20 mouse cellular contexts compared by ENCODE assay signal in genomic region chr17:31861661-31862060, GRCm38 (mm10). TPM values are rescaled to one million over a fixed set of nuclear protein-coding genes. Genes with fewer than 3 reads are reported as not detected.
DNase-seq lines count a peak whose midpoint lies in the region; TF ChIP-seq lines count a peak whose summit lies in the region.
"Had no signal": no experiment of that assay in that cellular context is flagged by ENCODE, and none has a peak within 500 bp of the region (broad histone marks: within the 10 kb centered on the region; RNA-seq: fewer than 3 reads in every experiment).

No protein-coding gene starts in this region.

- intact Hi-C loops in gastrocnemius, adult 2 months (cut with DNase I), result no loop called here

- peak; percentile 13 for DNase-seq in gastrocnemius, adult 2 months
- no peak for DNase-seq in gastrocnemius, adult 18-20 months (ENCODE audit: low spot score)
- DNase-seq in kidney, postnatal 10 days, result peak; percentile 6
- DNase-seq in kidney, adult 8-10 months, result no peak
- peak; percentile 32 for DNase-seq in testis, postnatal 10 days (ENCODE audit: low spot score)
- no peak for DNase-seq in testis, postnatal 14 days (ENCODE audit: low spot score)
- DNase-seq: cerebellum, adult 18-20 months; left cerebral cortex, postnatal 4 days; right cerebral cortex, adult 18-20 months had no signal

- H3K4me3 ChIP-seq in gastrocnemius, adult 2 months, result no peak overlapping the region
- H3K4me3 ChIP-seq: embryonic facial prominence, embryonic 13.5 days; forebrain, embryonic 10.5 days; forebrain, embryonic 15.5 days; heart, adult 2 months; intestine, embryonic 15.5 days; liver, embryonic 12.5 days; midbrain, embryonic 15.5 days; neural tube, embryonic 15.5 days had no signal

- TF ChIP-seq CTCF in gastrocnemius, adult 2 months (IDR thresholded peaks at IDR 0.05), result no peak

- no peak overlapping the region for H3K27ac ChIP-seq in gastrocnemius, adult 2 months
- H3K27ac ChIP-seq: embryonic facial prominence, embryonic 13.5 days; forebrain, embryonic 10.5 days; forebrain, embryonic 15.5 days; heart, adult 2 months; hindbrain, postnatal 0 days; intestine, embryonic 15.5 days; kidney, postnatal 0 days; liver, embryonic 12.5 days; macrophage; midbrain, embryonic 15.5 days; neural tube, embryonic 15.5 days had no signal

RNA-seq across cellular contexts. Expression of gene Sik1, which starts 6.1 kb away (rescaled TPM):
- total RNA-seq in gastrocnemius, adult 2 months (2021), result 10 to 100 TPM; 13.4 to 58.6 TPM
- 10 to 100 TPM; 23.5 to 27.8 TPM for total RNA-seq in gastrocnemius, adult 18-20 months (2021)

Comparison
In these comparisons a context has a peak if more than half of its experiments do, and no peak if none do; other contexts are left out.
1. DNase-seq: peak in gastrocnemius, adult 2 months (single experiment), kidney, postnatal 10 days (single experiment) and testis, postnatal 10 days (single experiment); none in gastrocnemius, adult 18-20 months (single experiment), kidney, adult 8-10 months (0 of 2) and testis, postnatal 14 days (single experiment).